Mouse (Mus musculus): Measurements from ENCODE around the gene Arhgap23.

GRCm38 (mm10) chr11:97512511-97512910, 97.2 kb downstream of the Arhgap23 start:
- TF ChIP-seq CTCF (IDR thresholded peaks at IDR 0.05; ENCODE audit: control insufficient read depth, insufficient read depth, insufficient replicate concordance, low read depth, low read length) (no peak), POLR2A (IDR thresholded peaks at IDR 0.05; ENCODE audit: control insufficient read depth, low read depth, low read length) (no peak)
